Mouse (Mus musculus): ENCODE results near the gene Glrp1.

The Glrp1 gene

DNA sequence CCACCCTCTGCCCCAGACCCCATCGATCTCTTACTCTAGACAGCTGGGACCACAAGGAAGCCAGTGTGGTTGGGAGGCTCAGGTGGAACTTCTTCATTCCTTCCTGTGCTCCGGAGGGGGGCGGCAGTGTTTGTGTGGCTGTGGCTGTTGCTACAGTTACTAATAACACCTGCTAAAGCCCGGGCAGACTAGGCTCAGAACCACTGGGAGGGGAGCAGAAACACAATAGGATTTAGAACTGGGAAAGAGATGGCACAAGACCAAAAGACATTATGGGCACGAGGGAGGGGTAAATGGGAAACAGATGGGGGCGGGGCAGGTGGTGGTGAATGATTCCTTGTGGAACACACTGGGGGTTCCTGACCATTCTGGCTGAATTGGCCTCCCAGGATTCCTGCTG, 47.4 kb downstream of the Glrp1 start:
- DNase-seq (ENCODE audit: low spot score), result no peak

DNA sequence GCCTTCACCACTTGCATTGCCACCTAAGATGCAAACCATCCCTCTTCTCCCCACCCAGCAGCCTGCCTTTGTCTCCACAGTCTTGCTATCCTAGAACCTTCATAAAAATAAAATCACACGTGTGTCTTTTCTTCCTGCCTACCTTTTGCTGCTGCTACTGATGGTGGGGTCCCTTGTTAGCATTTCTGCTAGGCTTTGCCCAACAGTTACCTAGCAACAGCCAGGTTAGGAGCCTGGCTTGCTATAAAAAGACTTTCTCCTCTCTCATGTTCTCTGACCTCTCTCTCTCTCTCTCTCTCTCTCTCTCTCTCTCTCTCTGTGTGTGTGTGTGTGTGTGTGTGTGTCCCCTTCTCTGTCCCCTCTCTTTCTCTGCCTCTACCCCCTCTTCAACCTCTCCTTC, 48.8 kb downstream of the Glrp1 start:
- no peak for DNase-seq (ENCODE audit: low spot score)

DNA sequence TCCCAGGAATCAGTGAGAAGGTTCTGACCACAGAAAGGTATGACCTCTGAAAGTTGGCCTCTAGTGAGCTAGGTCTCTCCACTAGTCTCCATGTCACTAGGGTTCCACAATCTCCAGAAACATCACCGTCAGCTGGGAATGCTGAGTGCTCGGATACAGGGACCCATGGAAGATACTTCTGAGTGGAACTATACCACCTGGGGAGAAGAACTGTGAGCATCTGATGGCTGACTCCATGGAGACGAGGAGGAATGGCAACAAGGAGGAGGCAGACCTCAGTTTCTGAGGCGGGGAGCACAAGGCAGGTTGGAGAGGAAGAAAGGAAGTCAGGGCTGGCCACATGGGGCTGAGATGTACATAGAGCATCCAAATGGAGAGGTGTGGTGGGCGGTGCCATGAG, 50.2 kb downstream of the Glrp1 start:
- no peak for DNase-seq (ENCODE audit: low spot score)

DNA sequence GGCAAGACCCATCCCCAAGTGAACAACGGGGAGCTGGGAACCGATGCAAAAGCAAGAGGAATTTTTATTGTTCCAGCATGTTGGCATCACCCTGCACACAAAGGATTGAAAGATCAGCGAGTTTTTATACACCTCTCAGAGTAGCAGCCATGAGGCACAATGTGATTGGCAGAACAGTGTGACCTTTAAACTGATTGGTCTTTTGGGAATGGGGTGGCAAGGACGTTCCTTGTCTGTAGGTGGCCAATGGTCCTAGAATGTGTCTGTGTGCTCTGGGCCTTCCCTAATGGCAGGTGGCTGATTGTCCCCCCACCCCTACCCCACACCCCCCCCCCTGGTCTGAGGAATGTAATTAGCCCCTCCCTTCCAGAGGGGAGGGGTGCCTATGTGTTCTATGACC, 50.7 kb downstream of the Glrp1 start:
- no peak for DNase-seq (ENCODE audit: low spot score)

DNA sequence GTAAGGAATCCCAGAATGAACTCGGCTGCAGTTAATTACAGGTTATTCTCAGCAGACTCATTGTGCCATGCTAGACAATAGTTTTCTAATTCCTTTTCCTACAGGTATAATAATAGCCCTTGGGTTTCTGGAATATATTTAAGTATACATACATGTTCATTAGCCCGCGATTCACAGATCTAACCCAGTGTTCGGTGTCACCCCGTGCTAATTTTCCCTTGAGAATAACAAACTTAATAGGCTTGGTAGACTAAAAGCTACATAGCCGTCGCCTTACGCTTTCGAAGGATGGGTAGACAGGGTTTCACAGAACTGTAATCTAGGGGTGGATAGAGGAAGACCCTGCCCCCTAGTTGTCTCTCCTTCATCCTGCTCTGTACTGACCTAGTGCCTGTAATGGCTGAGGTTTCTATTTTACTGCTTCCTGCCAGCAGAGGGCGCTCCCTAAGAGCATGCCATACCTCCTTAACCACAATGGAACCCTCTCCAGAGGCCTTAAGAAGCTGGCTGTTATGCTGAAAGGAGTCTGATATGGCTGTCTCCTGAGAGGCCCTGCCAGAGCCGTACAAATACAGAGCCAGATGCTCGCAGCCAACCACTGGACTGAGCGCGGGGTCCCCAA, 53.3 kb downstream of the Glrp1 start:
- DNase-seq (ENCODE audit: low spot score), result peak; percentile 35

DNA sequence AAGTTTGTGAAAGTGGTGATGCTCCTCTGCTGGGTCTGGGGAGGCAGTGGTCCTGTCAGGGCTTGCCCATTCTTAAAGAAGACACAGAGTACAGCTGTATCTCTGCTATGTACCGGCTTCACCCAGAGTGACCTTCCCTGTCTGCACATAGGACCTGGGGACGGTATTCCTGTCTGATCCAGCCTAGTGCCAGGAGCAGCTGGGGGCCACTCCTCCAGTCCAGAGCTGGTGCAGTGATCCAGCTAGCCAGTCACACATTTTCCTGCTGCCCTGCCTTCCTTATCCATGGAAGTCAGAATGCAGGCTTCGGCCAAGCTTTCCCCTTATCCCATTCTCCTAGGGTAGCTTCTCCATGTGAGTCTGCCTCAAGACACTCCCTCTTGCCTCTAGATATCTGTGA, 54.1 kb downstream of the Glrp1 start:
- DNase-seq (ENCODE audit: low spot score), result no peak

DNA sequence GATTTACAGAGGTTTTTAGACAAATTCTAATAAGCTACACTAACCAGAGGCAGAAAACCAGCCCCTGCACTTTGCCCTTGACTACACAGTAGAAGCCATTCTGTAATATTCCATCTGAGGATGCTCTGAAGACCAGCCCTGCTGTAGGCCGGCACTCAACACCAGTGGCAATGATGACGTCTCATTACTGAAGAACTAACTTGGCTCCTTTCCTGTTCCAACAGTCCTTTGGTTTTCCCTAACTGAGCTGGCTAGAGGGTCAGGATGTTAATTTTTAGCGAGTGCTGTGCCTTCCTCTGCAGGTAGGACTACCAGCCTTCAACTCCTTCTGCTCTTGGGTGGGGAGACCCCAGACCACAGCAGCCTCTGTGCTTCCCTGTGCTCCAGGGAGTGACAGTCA, 55.2 kb downstream of the Glrp1 start:
- DNase-seq (ENCODE audit: low spot score), result no peak

DNA sequence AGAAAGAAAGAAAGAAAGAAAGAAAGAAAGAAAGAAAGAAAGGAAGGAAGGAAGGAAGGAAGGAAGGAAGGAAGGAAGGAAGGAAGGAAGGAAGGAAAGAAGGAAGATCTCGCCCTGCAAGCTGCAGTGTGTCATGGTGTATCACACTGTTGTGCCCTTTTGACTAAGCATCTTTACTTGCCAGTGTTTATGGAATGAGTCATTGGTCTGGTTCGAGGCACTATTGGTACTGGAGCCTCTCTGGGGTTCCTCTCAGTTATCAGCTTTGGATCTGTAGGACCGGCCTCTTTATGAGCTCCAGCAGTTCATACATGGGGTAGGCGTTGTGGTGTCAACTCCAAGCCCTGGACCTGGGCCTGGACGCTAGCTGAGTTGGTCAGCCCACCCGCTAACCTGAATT, 57.7 kb downstream of the Glrp1 start:
- no peak for DNase-seq (ENCODE audit: low spot score)

DNA sequence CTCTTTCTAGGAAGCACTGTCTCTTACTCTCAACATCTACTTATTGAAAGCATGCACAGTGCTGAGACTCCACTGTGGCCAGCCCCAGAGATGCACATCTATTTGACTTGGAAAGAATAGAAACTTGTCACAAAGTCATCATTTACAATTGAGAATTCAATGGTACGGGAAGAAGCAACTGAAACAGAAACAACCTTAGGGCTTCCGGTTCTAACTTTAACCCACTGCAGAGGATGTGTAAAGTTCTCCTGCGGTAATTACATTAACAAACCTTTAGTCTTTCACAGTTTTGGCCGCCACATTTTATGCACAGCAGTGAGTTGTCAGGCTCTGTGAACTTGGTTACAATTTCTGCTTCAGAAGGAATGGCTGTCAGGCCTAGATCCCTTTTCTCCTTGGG, 59.2 kb downstream of the Glrp1 start:
- no peak for DNase-seq (ENCODE audit: low spot score)

Measured in ovary, adult 18-20 months (tissue).